Mouse (Mus musculus): ENCODE results near the gene Ms4a10.

The Ms4a10 gene

GRCm38 (mm10) chr19:10916506-10916905, 58.0 kb downstream of the Ms4a10 start:
- no peak for DNase-seq

- DNase-seq = no peak
These were observed 59.6 kb downstream of the Ms4a10 start for GRCm38 (mm10) chr19:10914870-10915269.

GRCm38 (mm10) chr19:10914291-10914690, 60.2 kb downstream of the Ms4a10 start:
- no peak for DNase-seq

Measured in heart, adult 11 months (tissue).